Mouse (Mus musculus) mouse trophoblast stem cell (cell line): ENCODE data around the gene Zfp618.

Experiments used
- in situ Hi-C, 2 experiments: fragments of 300-500 bp; cut with MseI, MboI; formaldehyde crosslinking; loops; 2 replicates in 1 of 2; 3 replicates in 1 of 2; pipeline ENCODE4 v1.15.1; 2025

The Zfp618 gene

GRCm38 (mm10) chr4:63030157-63030556 is 64.8 kb downstream of the Zfp618 start:
- in situ Hi-C loops, result no loop called here

GRCm38 (mm10) chr4:63031240-63031639 is 65.9 kb downstream of the Zfp618 start:
- in situ Hi-C loops, result no loop called here

GRCm38 (mm10) chr4:63032581-63033006 is 67.2 kb downstream of the Zfp618 start:
- in situ Hi-C loops, result no loop called here

GRCm38 (mm10) chr4:63033724-63034123 is 68.4 kb downstream of the Zfp618 start:
- in situ Hi-C loops, result no loop called here

GRCm38 (mm10) chr4:63035991-63036390 is 70.6 kb downstream of the Zfp618 start:
- in situ Hi-C loops, result no loop called here

GRCm38 (mm10) chr4:63036790-63037189 is 71.4 kb downstream of the Zfp618 start:
- in situ Hi-C loops, result no loop called here

- in situ Hi-C loops, result no loop called here
These were observed 72.2 kb downstream of the Zfp618 start for GRCm38 (mm10) chr4:63037555-63037954.

GRCm38 (mm10) chr4:63038265-63038664 is 72.9 kb downstream of the Zfp618 start:
- in situ Hi-C loops, result no loop called here

- in situ Hi-C loops, result no loop called here
These were observed 73.6 kb downstream of the Zfp618 start for GRCm38 (mm10) chr4:63038937-63039336.

- in situ Hi-C loops, result no loop called here
These were observed 83.2 kb downstream of the Zfp618 start for GRCm38 (mm10) chr4:63048606-63049005.

GRCm38 (mm10) chr4:63049596-63050318 is 84.4 kb downstream of the Zfp618 start:
- in situ Hi-C loops, result no loop called here

GRCm38 (mm10) chr4:63050319-63050676 is 84.9 kb downstream of the Zfp618 start:
- in situ Hi-C loops, result no loop called here

GRCm38 (mm10) chr4:63050949-63051348 is 85.6 kb downstream of the Zfp618 start:
- in situ Hi-C loops, result no loop called here

- in situ Hi-C loops, result no loop called here
These were observed 86.7 kb downstream of the Zfp618 start for GRCm38 (mm10) chr4:63051940-63052661.

GRCm38 (mm10) chr4:63052662-63053033 is 87.3 kb downstream of the Zfp618 start:
- in situ Hi-C loops, result no loop called here

GRCm38 (mm10) chr4:63055216-63055745 is 89.9 kb downstream of the Zfp618 start:
- in situ Hi-C loops, result no loop called here

- in situ Hi-C loops, result no loop called here
These were observed 91.5 kb downstream of the Zfp618 start for GRCm38 (mm10) chr4:63056641-63057415.

- in situ Hi-C loops, result no loop called here
These were observed 92.2 kb downstream of the Zfp618 start for GRCm38 (mm10) chr4:63057581-63057980.

- in situ Hi-C loops, result no loop called here
These were observed 93.3 kb downstream of the Zfp618 start for GRCm38 (mm10) chr4:63058686-63059085.

- in situ Hi-C loops, result no loop called here
These were observed 95.0 kb downstream of the Zfp618 start for GRCm38 (mm10) chr4:63060358-63060757.

- in situ Hi-C loops, result no loop called here
These were observed 96.0 kb downstream of the Zfp618 start for GRCm38 (mm10) chr4:63061411-63061810.

- in situ Hi-C loops, result no loop called here
These were observed 98.0 kb downstream of the Zfp618 start for GRCm38 (mm10) chr4:63063360-63063759.
